Mouse (Mus musculus) gastrocnemius, adult 18-20 months (tissue): Measurements from ENCODE around the gene Adk. TPM values are rescaled to one million over a fixed set of nuclear protein-coding genes. Genes with fewer than 3 reads are reported as not detected.
A peak's percentile ranks its signal among the peaks of the same experiment; 100 is the strongest.
"Not testable (repeated sequence)": the region's sequence is repeated elsewhere in the genome, so short reads cannot be mapped to it uniquely, and the experiment has no call there.

Source experiments
- DNase-seq: peaks from one replicate; pipeline ENCODE4 v3.0.0; 2021; ENCODE audit warnings: low spot score
- total RNA-seq, 2 experiments: library from RNA; stranded (reverse); gene quantifications; 2 replicates each; pipeline ENCODE4 v1.2.3; 2021

The Adk gene
- total RNA-seq, 2 experiments from 2014 or later = 106 to 111 TPM

GRCm38 (mm10) chr14:21479566-21479965 is 427.2 kb downstream of the Adk start:
- no peak for DNase-seq

GRCm38 (mm10) chr14:21480191-21480590 is 427.8 kb downstream of the Adk start:
- DNase-seq = no peak

GRCm38 (mm10) chr14:21481231-21481630 is 428.9 kb downstream of the Adk start, which contains the start of gene Kat6b:
TSS of gene Kat6b (plus strand) at chr14:21481434.
- no peak for DNase-seq

- DNase-seq = no peak
Measured at GRCm38 (mm10) chr14:21484199-21484598, 431.8 kb downstream of the Adk start.

GRCm38 (mm10) chr14:21484693-21485092 is 432.3 kb downstream of the Adk start:
- no peak for DNase-seq

GRCm38 (mm10) chr14:21485961-21486520 is 433.7 kb downstream of the Adk start:
- DNase-seq = no peak

- not testable (repeated sequence) for DNase-seq
Measured at GRCm38 (mm10) chr14:21487135-21487534, 434.8 kb downstream of the Adk start.

GRCm38 (mm10) chr14:21488426-21489115 is 436.2 kb downstream of the Adk start:
- not testable (repeated sequence) for DNase-seq

- DNase-seq = no peak
Measured at GRCm38 (mm10) chr14:21489116-21489485, 436.7 kb downstream of the Adk start.

- DNase-seq = peak; percentile 24
Measured at GRCm38 (mm10) chr14:21490141-21490540, 437.8 kb downstream of the Adk start.

Other genes with a start within 250 kb of the Adk start
- gene Plau, start 215.9 kb upstream of the Adk start, total RNA-seq = 10 to 100 TPM; 13.6 to 29.2 TPM
- gene Vcl, start 123.2 kb upstream of the Adk start, total RNA-seq = 10 to 100 TPM; 62.3 to 64.9 TPM
- 10 to 100 TPM; 32.3 to 34.3 TPM for gene Ap3m1, start 66 bp upstream of the Adk start, total RNA-seq